Mouse (Mus musculus) lung, adult 2 months (tissue): ENCODE measurements at regions not wholly inside any gene's neighbourhood (a gene's known extent, or its start where the extent isn't known, plus 50 kb on each side); places are given as distances from the start of the nearest gene placed in this dataset.

Experiments used
- DNase-seq: peaks from one replicate; pipeline ENCODE4 v3.0.0; 2022
- H3K4me1 ChIP-seq: fragments of 200-500 bp; 2 replicates; pipeline ENCODE4 v1.6.1; 2011; ENCODE audit warnings: low read length; ENCODE audit not compliant: control insufficient read depth, insufficient read depth
- H3K4me3 ChIP-seq: fragments of 200-500 bp; replicated peaks from 2 replicates; pipeline ENCODE3; 2011; ENCODE audit warnings: low read depth, mild to moderate bottlenecking, control low read depth, low read length; ENCODE audit errors: extremely low read depth
- CTCF ChIP-seq: fragments of 200-500 bp; IDR thresholded peaks from 2 replicates; pipeline ENCODE4 v1.5.1; 2011; ENCODE audit warnings: mild to moderate bottlenecking, low read length, control low read depth; ENCODE audit not compliant: insufficient read depth
- POLR2A ChIP-seq: fragments of 200-500 bp; IDR thresholded peaks from 2 replicates; pipeline ENCODE4 v1.6.1; 2011; ENCODE audit warnings: low read depth, mild to moderate bottlenecking, control low read depth, low read length, borderline replicate concordance; ENCODE audit errors: extremely low read depth
- WGBS: fragments of 180-500 bp; shearing (Covaris S2); methylation state at CpG from one replicate; pipeline ENCODE4 v1.1.7; 2018; 5-methylcytosine and 5-hydroxymethylcytosine counted together

DNA sequence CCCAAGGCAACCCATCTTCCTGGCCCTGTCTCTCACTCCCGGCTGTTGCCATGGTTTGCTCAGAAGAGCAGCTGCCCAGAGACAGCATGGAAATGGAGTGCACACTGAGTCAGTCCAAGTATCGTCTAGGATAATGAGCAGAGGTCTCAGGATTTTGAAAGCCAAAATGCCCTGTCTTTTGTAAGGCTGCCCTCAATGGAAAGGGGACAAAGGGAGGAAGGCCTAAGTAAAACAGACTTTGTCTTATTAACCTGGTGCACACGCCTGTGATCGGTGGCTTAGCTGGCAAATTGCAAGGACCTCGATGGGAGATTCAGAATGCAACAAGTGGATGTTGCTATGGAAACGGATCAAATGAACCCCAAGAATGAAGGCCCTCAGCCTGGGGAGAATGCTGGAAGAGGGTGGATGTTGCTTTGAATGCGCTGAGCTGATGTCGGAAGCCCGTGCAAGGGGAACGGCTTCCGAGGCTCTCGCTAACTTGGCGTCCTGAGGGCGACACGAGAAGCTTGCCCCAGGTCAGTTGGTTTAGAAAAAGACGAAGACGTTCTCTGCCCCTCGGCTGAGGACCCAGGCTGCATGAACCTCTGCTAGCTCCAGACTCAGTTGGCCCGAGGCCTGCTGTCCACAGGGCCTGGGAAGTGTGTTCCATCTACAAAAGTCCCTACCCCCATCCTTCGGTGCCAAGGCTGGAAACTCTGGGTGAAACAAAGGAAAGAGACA is 107.8 kb upstream of the Nebl start:
- no peak for DNase-seq
- H3K4me3 ChIP-seq: no peak overlapping the region
- TF ChIP-seq CTCF (no peak), POLR2A (no peak)
- no peaks in the 10 kb centered on the region for H3K4me1 ChIP-seq
- WGBS: 82% methylated on average over 20 of the region's 20 CpGs

DNA sequence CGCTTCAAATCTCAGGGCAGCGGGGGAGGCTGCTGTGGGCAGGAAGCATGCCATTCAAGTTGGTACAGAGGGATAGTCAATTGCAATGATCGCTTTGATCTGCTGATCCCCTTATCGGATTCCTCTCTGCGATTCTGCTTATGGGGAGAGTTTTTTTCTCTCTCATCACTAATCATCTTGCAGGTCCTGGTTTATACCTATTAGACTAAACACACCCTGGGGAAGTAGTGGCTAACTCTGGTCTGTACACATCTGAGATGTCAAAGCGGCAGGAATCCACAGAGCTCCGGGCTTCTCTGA is 107.1 kb upstream of the Nebl start:
- DNase-seq: no peak
- Histone ChIP-seq H3K4me1 (no peaks in the 10 kb centered on the region), H3K4me3 (no peak overlapping the region)
- TF ChIP-seq POLR2A (no peak), CTCF (no peak)
- 87% methylated on average over 7 of the region's 7 CpGs for WGBS

DNA sequence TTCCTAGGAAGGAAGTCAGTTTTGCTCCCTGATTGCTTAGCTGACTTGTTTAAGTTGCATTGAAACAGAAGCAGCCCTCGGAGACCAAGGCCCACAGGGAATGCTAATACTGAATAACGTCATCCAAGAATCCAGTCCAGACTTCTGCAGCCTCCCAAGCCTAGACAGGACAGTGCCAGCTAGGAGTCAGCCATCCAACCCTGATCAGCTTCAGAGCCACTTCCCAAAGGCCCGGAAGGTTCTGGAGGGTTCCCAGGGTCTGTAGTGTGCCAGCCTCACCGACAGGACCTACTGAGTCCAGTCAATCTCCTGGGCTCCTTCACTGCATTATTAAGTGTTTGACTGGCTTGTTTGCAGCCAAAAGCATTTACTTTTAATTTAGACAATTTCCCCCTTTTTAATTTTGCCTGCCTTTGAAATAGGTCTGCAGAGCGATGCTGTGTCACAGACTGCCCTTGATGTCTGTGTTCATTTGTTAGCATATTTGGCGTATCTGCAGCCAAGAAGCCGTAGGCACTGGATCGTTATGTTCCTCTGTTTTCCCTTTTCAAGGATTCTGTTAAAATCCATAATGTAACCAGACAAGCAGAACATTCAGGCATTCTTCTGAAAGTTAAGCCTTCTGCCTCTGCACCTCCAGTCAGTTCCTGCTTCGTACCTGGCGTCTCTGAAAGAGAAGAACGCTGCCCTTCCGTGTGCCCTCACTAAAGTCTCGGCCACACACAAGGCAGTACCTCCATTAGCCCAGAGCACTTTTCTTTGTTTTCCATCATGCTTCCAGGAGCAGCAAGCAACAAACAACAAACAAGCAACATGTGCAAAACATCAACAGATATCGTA is 106.5 kb upstream of the Nebl start:
- H3K4me3 ChIP-seq: no peak overlapping the region
- no peak for TF ChIP-seq POLR2A
- no peak for TF ChIP-seq CTCF
- DNase-seq: no peak
- WGBS: 81% methylated on average over 14 of the region's 14 CpGs
- no peaks in the 10 kb centered on the region for H3K4me1 ChIP-seq

DNA sequence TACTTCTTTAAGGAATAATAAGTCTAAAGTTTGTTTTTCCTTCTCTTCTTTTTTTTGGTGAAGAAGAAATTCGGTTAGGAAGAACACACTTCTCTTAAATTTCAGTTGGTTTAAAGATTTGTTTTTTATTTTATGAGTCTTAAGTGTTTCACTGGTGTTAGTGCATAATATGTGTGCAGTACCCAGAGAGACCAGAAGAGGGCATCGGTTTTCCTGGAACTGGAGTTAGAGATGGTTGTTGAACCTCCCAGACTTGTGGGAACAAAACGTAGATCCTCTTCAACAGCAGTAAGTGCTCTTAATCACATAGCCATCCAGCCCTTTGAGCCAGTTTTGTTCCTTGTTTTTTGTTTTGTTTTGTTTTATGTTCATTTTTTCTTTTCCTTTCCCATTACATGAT is 101.5 kb upstream of the Nebl start:
- WGBS: 64% methylated on average over 3 of the region's 3 CpGs
- H3K4me1 ChIP-seq: no peaks in the 10 kb centered on the region
- TF ChIP-seq POLR2A (no peak), CTCF (no peak)
- H3K4me3 ChIP-seq: no peak overlapping the region
- no peak for DNase-seq

DNA sequence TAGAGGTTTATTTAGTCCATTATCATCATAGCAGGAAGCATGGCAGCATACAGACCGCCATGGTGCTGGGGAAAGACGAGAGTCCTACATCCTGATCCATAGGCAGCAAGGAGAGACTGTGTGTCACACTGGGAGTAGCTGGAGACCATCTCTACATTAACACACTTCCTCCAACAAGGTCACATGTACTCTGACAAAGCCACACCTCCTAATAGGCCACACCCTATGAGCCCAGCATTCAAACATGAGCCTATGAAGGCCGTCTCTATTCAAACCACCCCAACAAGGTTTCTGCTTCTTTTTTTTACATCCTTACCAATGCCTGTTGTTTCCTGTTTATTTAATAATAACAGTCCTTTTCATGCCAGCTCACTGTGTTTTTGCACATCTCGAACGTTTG is 99.0 kb upstream of the Nebl start:
- WGBS: 77% methylated on average over 5 of the region's 5 CpGs
- DNase-seq: no peak
- Histone ChIP-seq H3K4me1 (no peaks in the 10 kb centered on the region), H3K4me3 (no peak overlapping the region)
- TF ChIP-seq CTCF (no peak), POLR2A (no peak)

DNA sequence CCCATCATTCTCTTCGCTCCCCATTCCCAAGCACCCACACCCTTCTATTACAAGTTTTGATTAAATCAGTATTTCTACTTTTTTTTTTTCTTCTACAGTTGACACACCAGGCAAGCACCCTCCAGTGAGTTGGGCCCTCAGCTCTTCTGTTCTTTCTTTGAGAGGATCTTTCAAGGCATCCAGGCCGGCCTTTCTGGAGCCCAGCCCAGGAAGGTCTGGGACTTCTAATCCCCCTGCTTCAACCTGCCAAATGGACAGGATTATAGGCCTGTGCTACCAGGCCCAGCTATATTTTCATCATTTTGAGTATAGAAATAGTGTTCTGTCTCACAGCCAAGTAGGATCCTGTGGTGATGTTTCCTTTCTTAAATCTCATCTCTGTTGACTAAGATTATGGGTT is 94.0 kb upstream of the Nebl start:
- TF ChIP-seq CTCF (no peak), POLR2A (no peak)
- H3K4me3 ChIP-seq: no peak overlapping the region
- DNase-seq: no peak
- H3K4me1 ChIP-seq: no peaks in the 10 kb centered on the region
- WGBS: 79% methylated on average over 2 of the region's 2 CpGs

DNA sequence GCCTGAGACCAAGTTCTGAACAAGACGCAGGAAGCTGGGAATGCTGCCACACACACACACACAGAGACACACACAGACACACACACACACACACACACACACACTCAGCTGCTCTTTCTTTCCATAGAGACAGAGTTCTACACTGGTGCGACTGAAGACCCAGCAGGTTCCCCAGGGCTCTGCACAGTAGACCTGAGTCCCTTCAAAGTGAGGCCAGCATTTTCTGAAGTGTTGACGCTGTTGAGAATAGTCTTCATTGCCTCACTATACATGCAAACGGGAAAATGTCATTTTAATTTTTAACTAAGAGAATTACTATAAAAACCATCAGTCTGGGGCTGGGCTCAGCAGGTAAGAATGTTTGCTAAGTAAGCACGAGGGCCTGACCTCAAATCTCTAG is 92.9 kb upstream of the Nebl start:
- Histone ChIP-seq H3K4me1 (no peaks in the 10 kb centered on the region), H3K4me3 (no peak overlapping the region)
- WGBS: 64% methylated on average over 5 of the region's 5 CpGs
- no peak for DNase-seq
- TF ChIP-seq POLR2A (no peak), CTCF (no peak)

DNA sequence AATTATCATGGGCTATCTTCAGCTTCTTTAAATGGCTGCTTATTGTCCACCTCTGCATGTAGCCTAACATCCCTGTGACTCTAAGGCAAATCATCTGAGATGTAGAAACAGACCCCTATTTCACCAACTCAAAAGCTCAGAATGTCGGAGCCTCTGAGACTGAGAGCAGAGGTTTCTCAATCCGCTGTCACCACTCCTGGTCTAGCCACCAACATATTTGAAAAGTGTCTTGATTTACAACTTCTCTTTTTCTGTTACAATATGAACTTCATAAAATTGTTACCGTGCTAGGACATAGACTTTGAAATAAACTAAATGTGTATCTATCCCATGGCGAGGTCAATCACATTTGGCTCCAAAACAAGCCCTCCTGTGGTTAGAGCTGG is 91.3 kb upstream of the Nebl start:
- TF ChIP-seq POLR2A (no peak), CTCF (no peak)
- DNase-seq: no peak
- no peaks in the 10 kb centered on the region for H3K4me1 ChIP-seq
- no peak overlapping the region for H3K4me3 ChIP-seq
- WGBS: 83% methylated on average over 4 of the region's 4 CpGs

DNA sequence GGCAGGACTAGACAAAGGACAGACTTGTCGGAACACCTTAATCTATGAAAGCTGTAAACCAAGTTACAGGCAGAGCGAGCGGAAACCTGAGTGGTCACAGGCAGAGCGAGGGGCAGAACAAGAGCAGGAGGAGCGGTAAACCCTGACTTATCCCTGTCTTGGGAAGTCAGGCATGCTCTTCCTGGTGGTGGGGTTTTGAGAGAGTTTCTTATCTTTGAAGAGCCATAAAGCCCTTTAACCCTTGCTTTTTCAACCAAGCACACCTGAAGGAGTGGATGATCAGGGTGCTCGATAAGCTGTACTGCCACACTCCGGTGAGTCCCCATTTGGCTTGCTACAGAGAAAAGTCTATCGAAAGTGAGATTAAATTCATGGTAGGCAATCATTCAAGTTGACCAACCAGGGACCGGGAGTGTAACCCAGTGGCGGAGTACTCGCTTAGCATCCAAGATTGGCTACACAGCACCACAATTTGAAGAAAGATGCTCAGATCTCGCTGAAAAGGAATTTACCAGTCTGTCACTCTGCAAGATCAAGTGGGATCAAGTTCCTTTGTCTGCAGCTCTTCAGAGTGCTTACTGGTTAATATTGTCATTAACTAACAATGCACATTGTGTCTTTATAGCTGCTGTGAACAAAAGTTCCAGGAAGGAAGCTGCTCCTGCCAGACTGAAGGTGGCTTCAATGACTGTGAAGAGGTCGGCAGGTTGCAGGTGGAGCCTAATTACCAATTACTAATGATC is 90.8 kb upstream of the Nebl start:
- DNase-seq: no peak
- Histone ChIP-seq H3K4me1 (no peaks in the 10 kb centered on the region), H3K4me3 (no peak overlapping the region)
- 82% methylated on average over 13 of the region's 13 CpGs for WGBS
- TF ChIP-seq POLR2A (no peak), CTCF (no peak)
